Mouse (Mus musculus) heart, embryonic 14.5 days (tissue): ENCODE measurements at regions not wholly inside any gene's neighbourhood (a gene's known extent, or its start where the extent isn't known, plus 50 kb on each side); places are given as distances from the start of the nearest gene placed in this dataset.

Experiments
- ATAC-seq: fragments of 200-750 bp; cut with Nextera tagmentation; 2 replicates; pipeline ENCODE4 v1.8.0; 2017; ENCODE audit warnings: low read depth, moderate TSS enrichment; ENCODE audit not compliant: insufficient number of reproducible peaks, insufficient read depth, low FRiP score
- H3K27ac ChIP-seq, 2 experiments: fragments of 200-500 bp in 1 of 2; fragments of 300-500 bp in 1 of 2; sonication (generic) in 1 of 2; replicated peaks in 1 of 2; 2 replicates each; pipeline ENCODE4 v1.5.1; 2012 to 2014; ENCODE audit warnings: low read depth in 2 of 2, low read length in 2 of 2, control low read depth in 1 of 2, mild to moderate bottlenecking in 1 of 2, mixed read lengths in 1 of 2; ENCODE audit not compliant: control insufficient read depth in 1 of 2, insufficient read depth in 1 of 2
- H3K27me3 ChIP-seq: fragments of 300-500 bp; sonication (generic); 2 replicates; pipeline ENCODE4 v1.6.1; 2014; ENCODE audit warnings: mild to moderate bottlenecking, low read length, control low read depth; ENCODE audit not compliant: control insufficient read depth, insufficient read depth
- H3K36me3 ChIP-seq: fragments of 300-500 bp; sonication (generic); 2 replicates; pipeline ENCODE4 v1.6.1; 2014; ENCODE audit warnings: mild to moderate bottlenecking, control low read depth, low read length, mixed read lengths; ENCODE audit not compliant: control insufficient read depth, insufficient read depth
- H3K4me1 ChIP-seq, 2 experiments: fragments of 200-500 bp in 1 of 2; fragments of 300-500 bp in 1 of 2; sonication (generic) in 1 of 2; 2 replicates each; pipeline ENCODE4 v1.6.1; 2012 to 2014; ENCODE audit warnings: low read length in 2 of 2, control low read depth in 1 of 2, mixed read lengths in 1 of 2; ENCODE audit not compliant: control insufficient read depth in 2 of 2, insufficient read depth in 2 of 2
- H3K4me2 ChIP-seq: fragments of 300-500 bp; sonication (generic); 2 replicates; pipeline ENCODE4 v1.6.1; 2014; ENCODE audit warnings: mild to moderate bottlenecking, low read length
- H3K4me3 ChIP-seq, 2 experiments: fragments of 200-500 bp in 1 of 2; fragments of 300-500 bp in 1 of 2; sonication (generic) in 1 of 2; 2 replicates each; pipeline ENCODE4 v1.5.1; 2012 to 2014; ENCODE audit warnings: low read length in 2 of 2, mild to moderate bottlenecking in 2 of 2, control low read depth in 1 of 2, low read depth in 1 of 2, moderate library complexity in 1 of 2; ENCODE audit not compliant: control insufficient read depth in 1 of 2, insufficient read depth in 1 of 2
- H3K9ac ChIP-seq: fragments of 300-500 bp; sonication (generic); 2 replicates; pipeline ENCODE4 v1.6.1; 2014; ENCODE audit warnings: mild to moderate bottlenecking, low read length
- H3K9me3 ChIP-seq: fragments of 300-500 bp; sonication (generic); 2 replicates; pipeline ENCODE4 v1.6.1; 2016; ENCODE audit warnings: low read length, control low read depth; ENCODE audit not compliant: control insufficient read depth
- WGBS: fragments of 180-500 bp; shearing (Covaris S2); extraction: QIAGEN DNeasy Blood & Tissue Kit; methylation state at CpG from one replicate; pipeline ENCODE4 v1.1.7; 2014; 5-methylcytosine and 5-hydroxymethylcytosine counted together

DNA sequence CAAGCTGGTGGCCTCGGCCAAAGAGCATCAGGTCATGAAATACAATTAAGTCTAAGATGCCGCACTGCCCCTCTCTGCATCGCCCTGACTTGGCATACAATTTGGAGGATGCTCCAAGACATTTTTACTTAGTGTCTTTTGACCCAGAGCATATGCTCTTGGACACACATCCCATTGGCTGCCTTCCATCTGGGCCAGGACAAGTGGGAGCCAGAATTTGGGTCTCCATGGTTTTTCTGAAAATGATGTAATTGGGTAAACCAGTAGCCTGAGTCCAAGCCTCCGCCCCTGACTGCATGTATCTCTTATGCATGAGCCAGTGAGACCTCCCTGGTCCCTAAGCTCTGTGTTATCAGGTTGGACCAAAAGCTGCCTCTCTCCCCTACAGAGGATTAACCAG lies 117.1 kb upstream of the Rpl38 start:
- WGBS, result 96% methylated on average over 4 of the region's 4 CpGs
- ATAC-seq, result no peak
- Histone ChIP-seq H3K4me3 (no peak overlapping the region), H3K4me2 (no peak overlapping the region), H3K9ac (no peak overlapping the region), H3K36me3 (no peaks in the 10 kb centered on the region), H3K4me1 (peaks cover 6 to 8% of the 10 kb centered on the region in 2 experiments; a peak in 3 of 4 replicates), H3K27me3 (no peaks in the 10 kb centered on the region), H3K27ac (no peak overlapping the region), H3K9me3 (no peaks in the 10 kb centered on the region)

DNA sequence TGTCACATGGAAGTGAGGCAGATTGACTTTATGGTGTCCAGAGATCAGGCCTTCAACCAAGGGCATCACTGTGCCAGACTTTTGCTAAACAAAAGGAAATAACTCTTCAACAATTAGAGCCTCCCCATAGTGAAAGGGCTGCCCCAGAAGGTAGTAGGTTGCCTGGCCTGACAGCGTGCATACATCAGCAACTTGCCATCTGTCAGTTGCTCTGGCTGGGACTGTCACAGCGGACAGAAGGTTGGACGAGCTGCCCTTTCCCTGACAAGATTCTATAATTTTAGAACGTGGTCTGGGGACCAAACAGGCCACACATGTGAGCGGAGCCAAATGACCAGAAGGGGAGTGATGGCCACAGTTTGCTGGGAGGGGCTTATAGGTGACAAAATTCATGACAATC lies 119.7 kb upstream of the Rpl38 start:
- Histone ChIP-seq H3K27me3 (no peaks in the 10 kb centered on the region), H3K27ac (no peak overlapping the region), H3K36me3 (no peaks in the 10 kb centered on the region), H3K4me2 (no peak overlapping the region), H3K9ac (no peak overlapping the region), H3K4me1 (peaks cover 0 to 2% of the 10 kb centered on the region in 2 experiments; a peak in 1 of 4 replicates), H3K9me3 (no peaks in the 10 kb centered on the region), H3K4me3 (no peak overlapping the region)
- ATAC-seq, result no peak
- WGBS, result 61% methylated on average over 5 of the region's 5 CpGs

DNA sequence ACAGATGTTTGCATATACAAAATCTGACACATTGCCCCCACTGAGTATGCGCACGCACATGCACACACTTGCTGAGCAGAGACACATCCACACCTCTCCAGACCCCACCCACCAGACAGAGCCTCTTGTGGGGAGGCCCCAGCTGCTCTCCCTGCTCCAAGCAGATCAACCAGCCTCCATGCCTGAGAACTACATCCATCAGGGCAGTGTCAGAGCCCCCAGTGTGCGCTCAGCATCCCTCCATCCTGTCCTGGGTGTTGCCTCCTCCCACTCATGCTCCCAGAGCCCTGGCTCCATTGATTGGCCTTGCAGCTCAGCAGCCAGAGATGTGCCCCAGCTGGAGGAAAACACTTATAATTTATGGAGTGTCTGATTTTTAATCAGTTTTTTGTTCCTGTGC lies 124.1 kb upstream of the Rpl38 start:
- Histone ChIP-seq H3K27ac (no peak overlapping the region), H3K9me3 (peaks cover 6% of the 10 kb centered on the region; the same call in 1 of the 2 replicates), H3K4me2 (no peak overlapping the region), H3K36me3 (no peaks in the 10 kb centered on the region), H3K9ac (no peak overlapping the region), H3K4me3 (no peak overlapping the region), H3K4me1 (no peaks in the 10 kb centered on the region), H3K27me3 (no peaks in the 10 kb centered on the region)
- WGBS, result 75% methylated on average over 3 of the region's 3 CpGs
- no peak for ATAC-seq

DNA sequence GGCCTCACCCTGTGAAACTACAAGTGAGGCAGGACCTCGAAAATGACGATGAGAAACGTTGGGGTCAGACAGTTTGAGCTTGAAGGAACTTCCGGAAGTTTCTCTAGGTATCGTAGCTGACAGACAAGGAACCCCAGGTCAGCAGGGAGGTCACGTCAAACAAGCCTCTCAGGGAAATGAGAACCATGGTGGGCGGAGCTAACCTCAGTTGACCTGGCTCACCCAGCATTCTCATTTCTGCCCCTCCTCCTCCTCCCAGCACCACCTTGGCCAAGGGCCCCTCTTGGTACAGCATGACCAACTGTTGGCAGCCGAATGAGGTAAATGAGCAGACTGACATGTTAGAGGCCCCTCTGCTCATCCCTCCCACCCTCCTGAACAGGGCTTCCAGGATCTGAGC lies 126.2 kb upstream of the Rpl38 start:
- no peak for ATAC-seq
- 63% methylated on average over 8 of the region's 8 CpGs for WGBS
- H3K9ac ChIP-seq, result no peak overlapping the region

DNA sequence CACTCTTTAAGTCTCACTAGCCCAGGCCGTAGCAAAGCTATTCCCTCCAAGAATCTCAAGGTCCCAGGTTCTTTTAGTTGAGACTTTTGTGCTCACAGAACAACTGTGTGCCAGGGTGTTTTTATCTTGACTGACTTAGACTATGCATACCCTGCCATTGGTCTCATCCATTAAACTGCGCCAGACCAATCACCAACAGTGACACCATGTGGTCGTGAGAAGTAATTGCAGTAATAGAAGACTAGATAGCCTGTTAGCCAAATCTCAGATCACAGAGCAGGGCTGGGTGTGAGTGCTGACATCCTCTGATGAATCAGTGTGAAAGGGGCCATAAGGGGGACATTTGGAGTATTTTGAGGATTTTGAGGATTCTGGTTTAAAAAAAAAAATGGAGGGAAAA lies 127.8 kb upstream of the Rpl38 start:
- no peak overlapping the region for H3K4me3 ChIP-seq
- no peak overlapping the region for H3K27ac ChIP-seq
- peaks cover 6% of the 10 kb centered on the region; the same call in 1 of the 2 replicates for H3K9me3 ChIP-seq
- H3K36me3 ChIP-seq, result no peaks in the 10 kb centered on the region
- no peak overlapping the region for H3K9ac ChIP-seq
- ATAC-seq, result no peak
- no peaks in the 10 kb centered on the region for H3K4me1 ChIP-seq
- no peak overlapping the region for H3K4me2 ChIP-seq
- 63% methylated on average over 3 of the region's 3 CpGs for WGBS
- 0 out of 2 replicates have a peak, but pooled peaks cover 4% of the 10 kb centered on the region for H3K27me3 ChIP-seq

More for the DNA sequence above, 126.2 kb upstream of the Rpl38 start:
- Histone ChIP-seq H3K9me3 (peaks cover 6% of the 10 kb centered on the region; the same call in 1 of the 2 replicates), H3K4me1 (no peaks in the 10 kb centered on the region), H3K36me3 (no peaks in the 10 kb centered on the region), H3K27me3 (0 out of 2 replicates have a peak, but pooled peaks cover 4% of the 10 kb centered on the region), H3K4me3 (no peak overlapping the region), H3K27ac (no peak overlapping the region), H3K4me2 (no peak overlapping the region)

DNA sequence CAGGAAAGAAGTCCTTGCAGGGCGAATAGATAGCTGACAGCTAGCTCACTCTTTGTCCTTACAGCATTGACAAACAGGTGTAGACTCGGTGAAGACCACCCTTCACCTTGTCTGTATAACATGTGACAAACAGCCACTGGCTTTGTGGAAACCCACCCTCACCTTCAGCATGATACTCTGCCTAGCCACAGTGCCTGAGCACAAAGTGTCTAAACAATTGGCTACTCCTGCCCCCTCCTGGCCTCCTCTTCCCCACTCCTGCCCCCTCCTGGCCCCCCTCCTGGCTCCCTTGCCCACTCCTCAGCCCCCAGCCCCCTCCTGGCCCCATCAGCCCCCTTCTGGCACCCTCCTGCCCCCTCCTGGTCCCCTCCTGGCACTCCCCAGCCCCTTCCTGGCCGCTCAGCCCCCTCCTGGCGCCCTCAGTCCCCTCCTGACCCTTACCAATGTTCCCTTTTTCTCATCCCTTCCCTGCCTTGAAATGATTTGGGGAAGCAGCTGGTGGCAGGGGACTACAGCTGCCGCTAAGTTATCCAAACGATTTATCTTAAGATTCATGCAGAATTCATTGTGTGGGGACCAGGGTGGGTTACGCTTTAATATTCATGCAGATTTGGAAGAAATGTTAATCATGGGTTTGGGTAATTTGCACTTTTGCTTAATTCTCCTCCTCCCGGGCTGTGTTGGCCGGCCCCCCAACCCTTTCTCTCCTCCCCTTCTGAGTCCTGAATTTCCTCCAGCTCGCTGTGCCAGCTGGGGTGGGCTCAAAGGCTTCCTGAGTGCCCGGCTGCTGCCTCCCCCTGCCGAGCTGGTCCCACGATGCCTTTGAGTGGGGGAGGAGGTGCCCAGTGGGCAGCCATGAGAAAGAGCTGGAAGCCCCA lies 131.5 kb upstream of the Rpl38 start:
- H3K27ac ChIP-seq, result no peak overlapping the region
- H3K4me1 ChIP-seq, result no peaks in the 10 kb centered on the region
- H3K9me3 ChIP-seq, result peaks cover 6% of the 10 kb centered on the region; the same call in 1 of the 2 replicates
- no peak overlapping the region for H3K4me3 ChIP-seq
- 18% methylated on average over 13 of the region's 13 CpGs for WGBS
- no peak overlapping the region for H3K4me2 ChIP-seq
- H3K27me3 ChIP-seq, result 0 out of 2 replicates have a peak, but pooled peaks cover 4% of the 10 kb centered on the region
- ATAC-seq, result no peak
- H3K36me3 ChIP-seq, result no peaks in the 10 kb centered on the region
- H3K9ac ChIP-seq, result no peak overlapping the region

DNA sequence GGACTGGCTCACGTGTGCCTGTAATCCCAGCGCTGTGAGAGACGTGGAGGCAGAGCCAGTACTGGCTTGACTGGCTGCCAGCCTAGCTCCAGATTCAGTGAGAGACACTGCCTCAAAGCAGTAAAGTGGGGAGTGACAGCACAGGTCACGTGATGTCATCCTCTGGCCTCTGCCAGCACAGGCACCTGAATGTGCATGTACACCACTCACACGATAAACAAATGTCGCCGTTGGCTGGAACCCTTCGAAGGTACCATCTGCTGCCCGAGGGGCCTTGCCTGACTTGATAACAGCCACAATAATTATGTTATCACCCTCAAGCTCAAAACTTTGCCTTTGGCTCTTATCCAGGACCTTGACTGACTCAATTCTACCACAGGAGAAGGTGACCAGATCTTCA lies 132.4 kb upstream of the Rpl38 start:
- H3K4me3 ChIP-seq, result no peak overlapping the region
- H3K4me1 ChIP-seq, result no peaks in the 10 kb centered on the region
- no peak for ATAC-seq
- H3K4me2 ChIP-seq, result no peak overlapping the region
- H3K36me3 ChIP-seq, result no peaks in the 10 kb centered on the region
- H3K27me3 ChIP-seq, result 0 out of 2 replicates have a peak, but pooled peaks cover 4% of the 10 kb centered on the region
- H3K9ac ChIP-seq, result no peak overlapping the region
- H3K9me3 ChIP-seq, result peaks cover 6% of the 10 kb centered on the region; the same call in 1 of the 2 replicates
- no peak overlapping the region for H3K27ac ChIP-seq
- WGBS, result 73% methylated on average over 9 of the region's 9 CpGs
